Mouse (Mus musculus) Patski (cell line): ENCODE results near the gene Rubcn. TPM values are rescaled to one million over a fixed set of nuclear protein-coding genes. Genes with fewer than 3 reads are reported as not detected.
"Not testable (repeated sequence)": the region's sequence is repeated elsewhere in the genome, so short reads cannot be mapped to it uniquely, and the experiment has no call there.

Source experiments
- ATAC-seq: fragments of 100-300 bp; one replicate; pipeline ENCODE4 v1.8.0; 2021
- CTCF ChIA-PET: fragments of 350-600 bp; sonication (Branson Sonifier 250); formaldehyde crosslinking; loops from one replicate; lab custom pipeline; 2022; ENCODE audit warnings: inconsistent platforms; lab: Charles Lee
- POLR2A ChIA-PET: fragments of 350-600 bp; sonication (Branson Sonifier 250); formaldehyde crosslinking; loops from one replicate; lab custom pipeline; 2022; ENCODE audit warnings: antibody characterized with exemption, inconsistent platforms; lab: Charles Lee
- DNase-seq: peaks from one replicate; pipeline ENCODE4 v3.0.0-alpha.2; 2011; ENCODE audit warnings: low read depth, low spot score
- H3K27me3 ChIP-seq: fragments of 371-371 bp; one replicate; pipeline ENCODE4 v1.5.1; 2021
- CTCF ChIP-seq: fragments of 100-300 bp; IDR thresholded peaks from one replicate; pipeline ENCODE4 v1.5.1; 2021
- in situ Hi-C: fragments of 300-500 bp; cut with MboI; formaldehyde crosslinking; loops from 3 replicates; pipeline ENCODE4 v1.11.1; 2018; ENCODE audit warnings: low pct_unique_long_range_greater_than_20kb, mixed read lengths
- polyA plus RNA-seq: library from polyadenylated mRNA; unstranded; gene quantifications from one replicate; pipeline ENCODE4 v1.2.3, GENCODE M21; 2021

Gene Rubcn
- polyA plus RNA-seq, 1 experiment from 2014 or later: 39.2 TPM

DNA sequence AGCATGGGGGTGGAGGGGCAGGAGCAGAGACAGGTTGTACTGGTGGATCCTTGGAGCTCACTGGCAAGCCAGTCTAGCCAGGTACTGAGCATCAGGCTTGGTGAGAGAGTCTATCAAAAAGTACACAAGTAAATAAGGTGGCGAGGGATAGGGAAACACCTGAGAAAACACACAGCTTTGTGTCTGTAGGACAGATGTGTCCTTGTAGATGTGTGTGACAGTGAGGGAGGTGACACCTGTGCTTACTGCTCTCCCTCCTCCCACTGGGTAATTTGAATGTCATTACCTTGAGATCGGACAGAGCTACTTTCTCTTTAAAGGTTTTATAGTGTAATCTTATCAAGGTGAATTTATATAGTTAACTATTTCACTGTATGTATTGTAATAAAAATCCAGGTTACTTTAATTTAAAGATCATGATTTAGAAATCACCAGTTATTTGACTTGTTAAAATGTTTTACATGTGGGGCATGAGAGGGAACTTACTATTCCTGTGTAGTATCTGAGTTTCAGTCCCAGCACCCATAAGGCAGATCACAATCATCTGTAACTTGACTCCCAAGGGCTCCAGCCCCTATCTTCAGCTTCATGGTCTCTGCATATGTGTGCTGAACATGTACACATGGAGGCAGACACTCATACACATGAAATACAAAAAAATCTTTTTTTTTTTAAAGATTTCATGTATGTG lies 23.9 kb upstream of the Rubcn start:
- DNase-seq (no peak), ATAC-seq (no peak)
- no peak for TF ChIP-seq CTCF
- POLR2A ChIA-PET: no interaction called here
- CTCF ChIA-PET: interaction anchor here (1.1 to 1.4 kb wide), 3 partner anchors 9 to 36 kb away, joined by 3 to 4 read pairs (median 4); no protein-coding TSS in a partner anchor
- H3K27me3 ChIP-seq: no peaks in the 10 kb centered on the region
- in situ Hi-C loops: no loop called here

DNA sequence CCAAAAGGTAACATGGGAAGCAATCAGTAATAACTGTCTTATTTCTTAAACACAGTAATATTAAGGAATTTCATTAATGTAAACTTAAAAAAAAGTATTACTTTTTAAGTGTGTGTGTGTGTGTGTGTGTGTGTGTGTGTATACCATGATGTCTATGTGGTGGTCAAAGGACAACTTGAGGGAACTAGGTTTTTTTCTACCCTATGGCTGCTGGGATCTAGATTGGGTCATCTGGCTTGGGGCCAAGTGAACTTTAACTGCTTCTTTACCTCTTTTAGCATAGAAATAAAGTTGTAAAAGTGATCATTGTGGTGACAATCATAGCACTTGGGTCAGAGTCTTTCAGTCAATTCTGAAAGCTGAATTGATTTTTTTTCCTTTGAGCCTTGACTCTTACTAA lies 18.6 kb upstream of the Rubcn start:
- DNase-seq (no peak), ATAC-seq (no peak)
- ChIA-PET POLR2A (no interaction called here), CTCF (no interaction called here)
- in situ Hi-C loops: no loop called here
- H3K27me3 ChIP-seq: no peaks in the 10 kb centered on the region
- TF ChIP-seq CTCF: no peak

DNA sequence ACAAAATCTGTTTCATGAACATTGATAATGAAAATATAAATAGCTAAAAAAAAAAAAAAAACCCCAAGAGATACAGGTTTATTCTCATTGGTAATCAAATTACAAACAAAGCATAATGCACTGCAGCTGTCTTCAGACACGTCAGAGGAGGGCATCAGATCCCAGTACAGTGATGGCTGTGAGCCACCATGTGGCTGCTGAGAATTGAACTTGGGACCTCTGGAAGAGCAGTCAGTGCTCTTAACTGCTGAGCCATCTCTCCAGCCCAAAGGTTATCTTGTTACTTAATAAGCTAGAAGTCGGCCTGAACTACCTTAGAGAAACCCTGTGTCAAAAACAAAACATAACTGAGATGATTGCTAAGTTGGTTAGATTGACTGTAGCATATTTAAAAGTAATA lies 12.3 kb upstream of the Rubcn start:
- CTCF ChIA-PET: interaction anchor here (1.1 to 1.3 kb wide), 2 partner anchors 9 to 11 kb away, joined by 4 read pairs; no protein-coding TSS in a partner anchor
- H3K27me3 ChIP-seq: no peaks in the 10 kb centered on the region
- ATAC-seq: no peak
- in situ Hi-C loops: no loop called here
- POLR2A ChIA-PET: interaction anchor here (0.6 to 0.7 kb wide), 2 partner anchors 240 to 987 kb away, joined by 3 to 4 read pairs; no protein-coding TSS in a partner anchor
- DNase-seq: no peak
- TF ChIP-seq CTCF: no peak

DNA sequence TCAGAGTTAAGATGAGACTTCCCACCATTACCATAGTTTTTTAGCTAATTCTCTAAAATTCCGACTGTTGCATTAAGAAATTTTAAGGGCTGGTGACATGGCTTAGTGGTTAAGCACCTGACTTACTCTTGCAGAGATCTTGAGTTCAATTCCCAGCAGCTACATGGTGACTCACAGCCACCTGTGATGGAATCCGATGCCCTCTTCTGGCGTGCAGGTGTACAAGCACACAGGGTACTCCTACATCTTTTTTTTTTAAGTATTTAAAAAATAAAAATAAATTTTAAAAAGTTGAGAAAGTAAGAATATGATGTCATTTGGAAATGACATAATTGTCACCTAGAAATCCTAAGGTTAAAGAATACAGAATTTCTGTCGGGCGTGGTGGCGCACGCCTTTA lies 10.4 kb upstream of the Rubcn start:
- DNase-seq: no peak
- no peaks in the 10 kb centered on the region for H3K27me3 ChIP-seq

DNA sequence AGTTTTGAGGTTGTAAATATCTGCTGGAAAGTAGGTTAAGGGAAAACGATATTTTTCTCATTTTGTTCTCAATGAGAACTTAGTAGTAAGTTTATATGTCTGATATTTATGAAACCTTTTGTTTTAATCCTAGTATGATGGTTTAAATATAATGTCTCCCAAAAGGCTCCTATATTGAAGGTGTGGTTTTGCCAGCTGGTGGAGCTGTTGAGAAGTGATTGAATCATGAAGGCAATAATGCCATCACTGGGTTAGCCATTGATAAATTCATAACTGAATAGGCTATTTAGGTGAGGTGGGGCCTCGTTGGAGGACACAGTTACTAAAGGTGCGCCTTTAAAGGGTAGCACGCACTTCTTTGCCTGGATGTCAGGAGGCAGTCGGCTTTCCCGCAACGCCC lies 4.0 kb upstream of the Rubcn start:
- TF ChIP-seq CTCF: no peak
- CTCF ChIA-PET: no interaction called here
- in situ Hi-C loops: loop anchor here (5.0 kb wide), 1 partner anchor 64 kb away; no protein-coding TSS in a partner anchor
- no peaks in the 10 kb centered on the region for H3K27me3 ChIP-seq
- POLR2A ChIA-PET: no interaction called here
- ATAC-seq (no peak), DNase-seq (no peak)

More for the DNA sequence above, 10.4 kb upstream of the Rubcn start:
- ChIA-PET POLR2A (no interaction called here), CTCF (interaction anchor here (0.9 to 2.3 kb wide), 2 partner anchors 9 to 76 kb away, joined by 5 to 6 read pairs; no protein-coding TSS in a partner anchor)
- TF ChIP-seq CTCF: peak; percentile 65
- no peak for ATAC-seq
- in situ Hi-C loops: no loop called here

DNA sequence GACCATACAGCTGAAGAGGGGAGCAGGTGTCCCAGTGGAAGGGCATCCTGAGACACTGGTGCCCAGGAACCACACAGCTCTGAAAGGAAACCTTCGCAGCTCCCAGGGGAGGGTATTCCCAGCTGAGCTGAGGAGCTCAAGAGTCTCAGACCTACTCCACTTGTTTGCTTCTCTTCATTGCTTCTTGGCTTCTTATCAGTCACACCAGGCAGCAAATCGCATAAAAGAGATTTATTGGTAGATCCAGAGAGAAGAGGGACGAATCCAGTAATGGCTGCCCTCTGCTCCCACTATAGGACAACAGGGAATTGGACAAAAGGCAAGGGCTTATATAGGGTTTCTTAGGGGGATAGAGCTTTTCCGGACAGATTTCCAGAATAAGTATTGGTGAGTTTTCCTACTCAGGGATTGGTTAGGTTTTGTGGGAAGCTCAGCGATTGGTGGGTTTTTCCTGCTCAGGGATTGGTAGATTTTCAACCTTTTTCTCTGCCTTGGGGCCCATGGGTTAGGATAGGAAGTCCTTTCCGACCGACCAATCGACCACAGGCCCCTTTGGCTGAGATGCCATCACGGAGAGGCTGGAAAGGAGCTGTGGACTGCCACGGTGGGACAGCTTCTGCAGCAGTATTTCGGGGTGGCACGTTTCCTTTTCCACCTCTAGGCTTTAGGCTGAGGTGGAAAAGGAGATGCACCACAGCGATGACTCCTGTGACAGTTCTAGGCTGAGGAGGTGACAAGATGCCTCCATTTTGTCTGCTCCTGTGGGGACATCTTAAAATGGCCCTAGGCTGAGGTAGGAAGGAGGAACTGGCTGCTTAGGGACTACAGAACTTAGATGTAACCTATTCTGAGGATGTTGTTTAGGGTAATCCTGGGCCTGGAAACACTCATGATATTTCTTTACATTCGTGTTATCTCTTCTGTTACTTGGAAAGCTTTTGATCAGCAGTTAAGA lies 1.7 kb upstream of the Rubcn start:
- H3K27me3 ChIP-seq: no peaks in the 10 kb centered on the region
- DNase-seq: no peak
- in situ Hi-C loops: no loop called here
- no peak for ATAC-seq
- ChIA-PET POLR2A (interaction anchor here (1.5 kb wide), 1 partner anchor 65 kb away, joined by 3 read pairs; no protein-coding TSS in a partner anchor), CTCF (interaction anchor here (1.1 to 1.8 kb wide), 3 partner anchors 8 to 27 kb away, joined by 3 to 6 read pairs (median 5); no protein-coding TSS in a partner anchor)
- no peak for TF ChIP-seq CTCF

DNA sequence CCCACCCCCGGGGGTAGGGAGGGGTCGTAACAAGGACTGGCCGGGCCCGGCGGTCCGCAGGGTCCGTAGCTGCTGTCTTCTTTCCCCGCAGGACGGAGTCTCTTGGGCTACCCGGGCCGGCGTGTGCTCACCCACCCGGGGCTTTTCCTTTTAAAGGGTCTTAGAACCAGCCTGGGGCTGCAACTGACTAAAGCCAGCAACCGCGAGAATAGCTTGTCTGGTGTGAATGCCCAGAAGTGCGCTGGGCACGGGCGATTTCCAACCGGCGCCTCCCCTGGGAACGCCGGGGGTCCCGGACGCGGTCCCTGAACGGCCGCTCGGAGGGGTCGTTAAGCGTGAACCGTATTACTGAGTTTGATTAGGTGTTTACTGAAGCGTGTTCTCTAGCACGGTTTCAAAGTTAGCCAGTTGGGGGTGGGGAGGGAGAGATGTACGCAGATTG lies 612 bp upstream of the Rubcn start:
- DNase-seq (no peak), ATAC-seq (peak; percentile 32)
- ChIA-PET POLR2A (interaction anchor here (0.6 to 1.5 kb wide), 2 partner anchors 19 to 24 kb away, joined by 3 to 7 read pairs; no protein-coding TSS in a partner anchor), CTCF (interaction anchor here (1.8 kb wide), 1 partner anchor 9 kb away, joined by 6 read pairs; no protein-coding TSS in a partner anchor)
- no peaks in the 10 kb centered on the region for H3K27me3 ChIP-seq
- in situ Hi-C loops: no loop called here
- TF ChIP-seq CTCF: no peak

DNA sequence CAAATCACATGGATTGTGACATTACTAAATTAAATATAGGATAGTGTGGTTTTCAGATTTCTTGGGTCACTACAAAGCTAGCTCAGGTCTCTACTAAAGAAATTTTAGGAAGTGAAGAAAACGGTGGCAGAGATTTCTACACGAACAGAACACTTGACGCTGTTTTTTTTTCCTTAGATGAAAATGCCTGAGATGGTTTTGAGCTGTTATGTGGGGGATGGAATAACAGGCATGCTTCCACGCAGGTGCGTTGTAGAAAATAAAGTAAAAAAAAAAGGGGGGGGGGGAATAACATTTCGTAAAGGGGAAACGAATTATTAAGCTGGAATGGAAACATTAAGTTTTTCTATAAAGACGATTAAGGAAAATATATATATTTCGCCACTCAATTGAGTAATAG lies 735 bp downstream of the Rubcn start:
- no peak for TF ChIP-seq CTCF
- no peak for ATAC-seq
- in situ Hi-C loops: no loop called here
- ChIA-PET POLR2A (interaction anchor here (0.7 to 1.5 kb wide), 3 partner anchors 12 to 23 kb away, joined by 3 to 7 read pairs (median 4); no protein-coding TSS in a partner anchor), CTCF (interaction anchor here (1.6 to 1.9 kb wide), 3 partner anchors 10 to 26 kb away, joined by 3 to 12 read pairs (median 5); no protein-coding TSS in a partner anchor)
- DNase-seq: no peak
- H3K27me3 ChIP-seq: no peaks in the 10 kb centered on the region

DNA sequence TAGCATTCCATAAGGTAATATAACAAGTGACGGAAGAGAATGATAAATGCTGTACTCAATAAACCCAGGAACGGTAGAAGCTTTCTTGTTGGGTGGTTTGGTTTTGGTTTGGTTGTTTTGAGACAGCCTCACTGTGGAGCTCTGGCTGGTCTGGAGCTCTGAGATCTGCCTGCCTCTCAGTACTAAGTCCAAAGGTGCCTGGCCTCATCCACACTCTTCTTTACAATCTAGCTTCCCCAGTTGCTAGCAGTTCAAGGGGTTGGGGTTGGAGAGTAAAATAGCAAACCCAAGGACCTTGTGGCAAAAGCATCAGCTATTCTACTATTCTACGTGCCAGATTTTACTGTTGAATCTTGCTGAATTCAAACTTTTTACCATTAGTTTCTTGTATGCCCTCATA lies 1.7 kb downstream of the Rubcn start:
- no peak for ATAC-seq
- ChIA-PET POLR2A (no interaction called here), CTCF (interaction anchor here (1.6 to 1.9 kb wide), 3 partner anchors 9 to 27 kb away, joined by 3 to 12 read pairs (median 5); no protein-coding TSS in a partner anchor)
- in situ Hi-C loops: no loop called here
- no peak for TF ChIP-seq CTCF
- H3K27me3 ChIP-seq: no peaks in the 10 kb centered on the region
- no peak for DNase-seq

DNA sequence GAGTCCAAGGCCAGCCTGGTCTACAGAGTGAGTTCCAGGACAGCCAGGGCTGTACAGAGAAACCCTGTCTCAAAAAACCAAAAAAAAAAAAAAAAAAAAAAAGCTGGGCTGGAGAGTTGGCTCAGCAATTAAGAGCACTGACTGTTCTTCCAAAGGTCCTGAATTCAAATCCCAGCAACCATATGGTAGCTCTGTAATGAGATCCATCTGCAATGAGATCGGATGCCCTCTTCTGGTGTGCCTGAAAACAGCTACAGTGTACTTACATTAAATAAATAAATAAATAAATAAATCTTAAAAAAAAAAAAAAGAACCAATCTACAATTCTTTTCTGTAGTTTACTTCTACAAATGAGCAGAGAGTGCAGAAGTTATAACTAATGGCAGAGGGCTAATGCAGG lies 2.3 kb downstream of the Rubcn start:
- ATAC-seq, DNase-seq, POLR2A ChIA-PET, CTCF ChIA-PET, in situ Hi-C loops, H3K27me3 ChIP-seq: not testable (repeated sequence)
